Mouse (Mus musculus) forebrain, embryonic 15.5 days (tissue): Measurements from ENCODE around the gene Magoh. TPM values are rescaled to one million over a fixed set of nuclear protein-coding genes. Genes with fewer than 3 reads are reported as not detected.

Experiments used
- ATAC-seq: fragments of 200-750 bp; cut with Nextera tagmentation; replicated peaks from 2 replicates; pipeline ENCODE4 v1.8.0; 2017; ENCODE audit warnings: mild to moderate bottlenecking, moderate TSS enrichment, moderate library complexity
- H3K27ac ChIP-seq: fragments of 300-500 bp; sonication (generic); replicated peaks from 2 replicates; pipeline ENCODE4 v1.5.1; 2015; ENCODE audit warnings: mild to moderate bottlenecking, inconsistent platforms
- H3K27me3 ChIP-seq: fragments of 300-500 bp; sonication (generic); 2 replicates; pipeline ENCODE4 v1.6.1; 2015; ENCODE audit warnings: inconsistent platforms
- H3K36me3 ChIP-seq: fragments of 300-500 bp; sonication (generic); 2 replicates; pipeline ENCODE4 v1.6.1; 2015; ENCODE audit warnings: mild to moderate bottlenecking, inconsistent platforms
- H3K4me1 ChIP-seq: fragments of 300-500 bp; sonication (generic); 2 replicates; pipeline ENCODE4 v1.6.1; 2015; ENCODE audit warnings: inconsistent platforms
- H3K4me2 ChIP-seq: fragments of 300-500 bp; sonication (generic); replicated peaks from 2 replicates; pipeline ENCODE4 v1.6.1; 2015; ENCODE audit warnings: mild to moderate bottlenecking, inconsistent platforms
- H3K4me3 ChIP-seq: fragments of 300-500 bp; sonication (generic); 2 replicates; pipeline ENCODE4 v1.5.1; 2015; ENCODE audit warnings: mild to moderate bottlenecking, inconsistent platforms
- H3K9ac ChIP-seq: fragments of 300-500 bp; sonication (generic); replicated peaks from 2 replicates; pipeline ENCODE4 v1.6.1; 2015; ENCODE audit warnings: mild to moderate bottlenecking, inconsistent platforms
- H3K9me3 ChIP-seq: fragments of 300-500 bp; sonication (generic); 2 replicates; pipeline ENCODE4 v1.6.1; 2016; ENCODE audit warnings: inconsistent platforms
- WGBS: fragments of 180-500 bp; shearing (Covaris S2); methylation state at CpG from one replicate; pipeline ENCODE4 v1.1.7; 2015; ENCODE audit warnings: mixed read lengths; 5-methylcytosine and 5-hydroxymethylcytosine counted together
- polyA plus RNA-seq: library from polyadenylated mRNA; unstranded; fragments of >200 nt; fragmentation: Nextera tagmentation; extraction: Ambion mirVana; gene quantifications from 2 replicates; pipeline ENCODE4 v1.2.1, GENCODE M21; 2015

Magoh gene
- polyA plus RNA-seq, 1 experiment from 2014 or later = 141 TPM

DNA sequence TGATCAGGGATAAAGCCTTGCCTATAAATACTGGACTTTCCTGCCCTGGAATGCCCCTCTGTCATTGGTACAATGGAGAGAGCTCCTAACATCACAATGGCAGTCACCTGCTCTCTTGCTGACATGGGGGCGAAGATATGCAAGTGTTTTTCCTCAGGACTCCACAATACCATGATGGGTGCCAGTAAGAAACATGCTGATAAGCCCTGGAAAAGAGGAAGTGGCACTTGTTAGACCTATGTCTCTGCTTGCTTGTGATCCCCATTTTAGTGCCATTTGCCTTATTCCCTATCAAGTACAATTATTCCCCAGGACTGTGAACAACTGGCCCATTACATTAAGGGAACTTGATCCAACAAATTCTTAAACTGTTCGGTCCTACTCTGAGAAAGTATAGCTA lies 49.2 kb downstream of the Magoh start:
- H3K36me3 ChIP-seq = no peaks in the 10 kb centered on the region
- H3K4me1 ChIP-seq = peaks cover under 1% of the 10 kb centered on the region; the same call in 1 of the 2 replicates
- no peak for ATAC-seq
- 88% methylated on average over 2 of the region's 2 CpGs for WGBS
- H3K27ac ChIP-seq = no peak overlapping the region
- H3K9ac ChIP-seq = no peak overlapping the region
- H3K27me3 ChIP-seq = 0 out of 2 replicates have a peak, but pooled peaks cover 4% of the 10 kb centered on the region
- H3K4me2 ChIP-seq = no peak overlapping the region
- H3K4me3 ChIP-seq = no peak overlapping the region
- no peaks in the 10 kb centered on the region for H3K9me3 ChIP-seq

DNA sequence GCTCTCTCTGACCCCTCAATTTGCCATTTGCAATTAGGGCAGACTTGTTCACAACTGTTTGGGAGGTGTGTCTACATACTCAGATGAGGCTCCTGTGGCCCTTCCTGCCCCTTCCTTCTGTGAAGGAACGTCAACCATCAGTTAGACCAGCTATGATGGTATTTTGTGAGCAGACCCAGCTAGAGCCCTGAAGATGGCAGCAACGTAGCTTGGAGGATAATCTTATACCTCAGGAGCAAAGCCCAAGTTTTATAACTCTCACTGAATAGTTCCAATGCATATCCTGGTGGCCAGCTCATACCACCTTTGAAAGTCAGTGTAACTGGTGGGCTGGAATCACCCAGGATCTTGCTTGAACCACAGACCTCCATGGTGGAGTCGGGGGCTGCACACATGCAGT lies 51.9 kb downstream of the Magoh start:
- Histone ChIP-seq H3K4me1 (no peaks in the 10 kb centered on the region), H3K36me3 (no peaks in the 10 kb centered on the region), H3K4me3 (no peak overlapping the region), H3K9ac (no peak overlapping the region), H3K4me2 (no peak overlapping the region), H3K27ac (no peak overlapping the region), H3K27me3 (no peaks in the 10 kb centered on the region), H3K9me3 (no peaks in the 10 kb centered on the region)
- WGBS = 78% methylated on average over 3 of the region's 3 CpGs
- ATAC-seq = no peak

DNA sequence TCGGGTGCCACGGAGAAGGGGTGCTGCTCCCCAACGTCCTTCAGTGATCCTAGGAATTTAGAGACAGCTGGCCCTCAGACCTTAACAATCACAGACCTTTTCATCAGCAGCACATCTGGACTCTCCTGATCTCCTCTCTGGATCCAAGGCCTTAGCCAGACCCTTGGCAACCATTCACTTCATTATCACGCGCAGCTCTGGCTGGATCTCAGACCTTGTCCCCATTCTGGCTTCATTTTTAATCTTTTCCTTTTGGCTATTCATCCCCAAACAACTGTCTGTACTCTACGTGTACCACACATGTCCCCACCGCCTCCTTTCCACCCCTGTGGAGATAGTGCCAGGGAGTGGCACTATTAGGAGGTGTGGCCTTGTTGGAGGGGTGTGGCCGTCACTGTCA lies 53.7 kb downstream of the Magoh start:
- no peak for ATAC-seq
- Histone ChIP-seq H3K27ac (no peak overlapping the region), H3K9me3 (no peaks in the 10 kb centered on the region), H3K4me3 (no peak overlapping the region), H3K4me1 (0 out of 2 replicates have a peak, but pooled peaks cover 5% of the 10 kb centered on the region), H3K27me3 (no peaks in the 10 kb centered on the region), H3K4me2 (no peak overlapping the region), H3K36me3 (no peaks in the 10 kb centered on the region), H3K9ac (no peak overlapping the region)
- WGBS = 82% methylated on average over 8 of the region's 8 CpGs

DNA sequence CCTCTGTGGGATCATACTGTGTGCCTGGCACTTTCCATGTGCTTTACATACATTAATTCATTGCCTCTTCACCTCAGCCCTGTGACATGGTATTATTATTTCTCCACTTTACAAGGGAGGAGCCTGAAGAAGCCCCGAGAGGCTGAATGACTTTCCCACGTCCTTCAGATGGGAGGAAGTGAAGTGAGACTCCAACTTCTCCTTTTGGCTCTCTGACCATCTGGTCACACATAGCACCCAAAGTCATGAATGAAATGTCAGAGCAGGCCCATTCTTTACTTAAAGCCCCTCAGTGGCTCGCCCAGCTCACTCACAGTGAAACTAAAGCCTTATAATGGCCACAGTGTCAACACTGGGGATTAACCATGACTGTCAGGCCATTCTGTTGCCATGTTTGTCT lies 55.7 kb downstream of the Magoh start:
- ATAC-seq = no peak
- Histone ChIP-seq H3K27me3 (no peaks in the 10 kb centered on the region), H3K36me3 (no peaks in the 10 kb centered on the region), H3K9ac (no peak overlapping the region), H3K4me1 (0 out of 2 replicates have a peak, but pooled peaks cover 5% of the 10 kb centered on the region), H3K27ac (no peak overlapping the region), H3K9me3 (no peaks in the 10 kb centered on the region), H3K4me2 (no peak overlapping the region), H3K4me3 (no peak overlapping the region)
- 65% methylated on average over 3 of the region's 3 CpGs for WGBS

Other genes starting within 250 kb of the Magoh start
- 18.7 and 20.4 TPM in 2 replicates for gene Dmrtb1, start 195.5 kb upstream of the Magoh start, polyA plus RNA-seq
- 86.3 and 93.7 TPM in 2 replicates for gene Lrp8, start 77.5 kb upstream of the Magoh start, polyA plus RNA-seq
- gene 0610037L13Rik, start 10.1 kb downstream of the Magoh start, polyA plus RNA-seq = 113 and 114 TPM in 2 replicates
- gene Cpt2, start 43.9 kb downstream of the Magoh start, polyA plus RNA-seq = 13.2 and 13.7 TPM in 2 replicates
- 0.05 TPM in 1 of 2 replicates, not detected in the other for gene Slc1a7, start 88.6 kb downstream of the Magoh start, polyA plus RNA-seq
- 0.14 and 0.33 TPM in 2 replicates for gene Podn, start 216.7 kb downstream of the Magoh start, polyA plus RNA-seq